Mouse (Mus musculus) heart, embryonic 14.5 days (tissue): ENCODE measurements at regions not wholly inside any gene's neighbourhood (a gene's known extent, or its start where the extent isn't known, plus 50 kb on each side); places are given as distances from the start of the nearest gene placed in this dataset.

Experiments
- ATAC-seq: fragments of 200-750 bp; cut with Nextera tagmentation; 2 replicates; pipeline ENCODE4 v1.8.0; 2017; ENCODE audit warnings: low read depth, moderate TSS enrichment; ENCODE audit not compliant: insufficient number of reproducible peaks, insufficient read depth, low FRiP score
- H3K27ac ChIP-seq, 2 experiments: fragments of 200-500 bp in 1 of 2; fragments of 300-500 bp in 1 of 2; sonication (generic) in 1 of 2; replicated peaks in 1 of 2; 2 replicates each; pipeline ENCODE4 v1.5.1; 2012 to 2014; ENCODE audit warnings: low read depth in 2 of 2, low read length in 2 of 2, control low read depth in 1 of 2, mild to moderate bottlenecking in 1 of 2, mixed read lengths in 1 of 2; ENCODE audit not compliant: control insufficient read depth in 1 of 2, insufficient read depth in 1 of 2
- H3K27me3 ChIP-seq: fragments of 300-500 bp; sonication (generic); 2 replicates; pipeline ENCODE4 v1.6.1; 2014; ENCODE audit warnings: mild to moderate bottlenecking, low read length, control low read depth; ENCODE audit not compliant: control insufficient read depth, insufficient read depth
- H3K36me3 ChIP-seq: fragments of 300-500 bp; sonication (generic); 2 replicates; pipeline ENCODE4 v1.6.1; 2014; ENCODE audit warnings: mild to moderate bottlenecking, control low read depth, low read length, mixed read lengths; ENCODE audit not compliant: control insufficient read depth, insufficient read depth
- H3K4me1 ChIP-seq, 2 experiments: fragments of 200-500 bp in 1 of 2; fragments of 300-500 bp in 1 of 2; sonication (generic) in 1 of 2; 2 replicates each; pipeline ENCODE4 v1.6.1; 2012 to 2014; ENCODE audit warnings: low read length in 2 of 2, control low read depth in 1 of 2, mixed read lengths in 1 of 2; ENCODE audit not compliant: control insufficient read depth in 2 of 2, insufficient read depth in 2 of 2
- H3K4me2 ChIP-seq: fragments of 300-500 bp; sonication (generic); 2 replicates; pipeline ENCODE4 v1.6.1; 2014; ENCODE audit warnings: mild to moderate bottlenecking, low read length
- H3K4me3 ChIP-seq, 2 experiments: fragments of 200-500 bp in 1 of 2; fragments of 300-500 bp in 1 of 2; sonication (generic) in 1 of 2; 2 replicates each; pipeline ENCODE4 v1.5.1; 2012 to 2014; ENCODE audit warnings: low read length in 2 of 2, mild to moderate bottlenecking in 2 of 2, control low read depth in 1 of 2, low read depth in 1 of 2, moderate library complexity in 1 of 2; ENCODE audit not compliant: control insufficient read depth in 1 of 2, insufficient read depth in 1 of 2
- H3K9ac ChIP-seq: fragments of 300-500 bp; sonication (generic); 2 replicates; pipeline ENCODE4 v1.6.1; 2014; ENCODE audit warnings: mild to moderate bottlenecking, low read length
- H3K9me3 ChIP-seq: fragments of 300-500 bp; sonication (generic); 2 replicates; pipeline ENCODE4 v1.6.1; 2016; ENCODE audit warnings: low read length, control low read depth; ENCODE audit not compliant: control insufficient read depth
- WGBS: fragments of 180-500 bp; shearing (Covaris S2); extraction: QIAGEN DNeasy Blood & Tissue Kit; methylation state at CpG from one replicate; pipeline ENCODE4 v1.1.7; 2014; 5-methylcytosine and 5-hydroxymethylcytosine counted together

- Histone ChIP-seq H3K4me1 (no peaks in the 10 kb centered on the region), H3K9ac (no peak overlapping the region), H3K27ac (no peak overlapping the region), H3K4me3 (no peak overlapping the region), H3K4me2 (no peak overlapping the region), H3K9me3 (no peaks in the 10 kb centered on the region), H3K36me3 (no peaks in the 10 kb centered on the region), H3K27me3 (no peaks in the 10 kb centered on the region)
- 75% methylated on average over 3 of the region's 3 CpGs for WGBS
- ATAC-seq = no peak
Observed at GRCm38 (mm10) chr10:25051998-25052397, 124.7 kb upstream of the Arg1 start.

- H3K27ac ChIP-seq = no peak overlapping the region
- no peaks in the 10 kb centered on the region for H3K4me1 ChIP-seq
- ATAC-seq = no peak
- no peak overlapping the region for H3K9ac ChIP-seq
- no peak overlapping the region for H3K4me3 ChIP-seq
- no peaks in the 10 kb centered on the region for H3K27me3 ChIP-seq
- 75% methylated on average over 5 of the region's 5 CpGs for WGBS
- H3K4me2 ChIP-seq = no peak overlapping the region
- H3K9me3 ChIP-seq = no peaks in the 10 kb centered on the region
- H3K36me3 ChIP-seq = no peaks in the 10 kb centered on the region
Observed at GRCm38 (mm10) chr10:25051368-25051874, 124.1 kb upstream of the Arg1 start.

GRCm38 (mm10) chr10:25041221-25041620, 113.9 kb upstream of the Arg1 start:
- no peak overlapping the region for H3K9ac ChIP-seq
- H3K27ac ChIP-seq = no peak overlapping the region
- 76% methylated on average over 4 of the region's 4 CpGs for WGBS
- H3K36me3 ChIP-seq = no peaks in the 10 kb centered on the region
- no peaks in the 10 kb centered on the region for H3K9me3 ChIP-seq
- no peaks in the 10 kb centered on the region for H3K27me3 ChIP-seq
- H3K4me3 ChIP-seq = no peak overlapping the region
- H3K4me1 ChIP-seq = no peaks in the 10 kb centered on the region; a peak in 1 of 4 replicates
- no peak for ATAC-seq
- no peak overlapping the region for H3K4me2 ChIP-seq

GRCm38 (mm10) chr10:25039926-25040325, 112.6 kb upstream of the Arg1 start:
- Histone ChIP-seq H3K4me1 (no peaks in the 10 kb centered on the region; a peak in 1 of 4 replicates), H3K27ac (no peak overlapping the region), H3K36me3 (no peaks in the 10 kb centered on the region), H3K9ac (no peak overlapping the region), H3K4me3 (no peak overlapping the region), H3K9me3 (no peaks in the 10 kb centered on the region), H3K4me2 (no peak overlapping the region), H3K27me3 (no peaks in the 10 kb centered on the region)
- WGBS = 95% methylated on average over 3 of the region's 3 CpGs
- no peak for ATAC-seq

GRCm38 (mm10) chr10:25036928-25037327, 109.6 kb upstream of the Arg1 start:
- no peak for ATAC-seq
- H3K4me3 ChIP-seq = no peak overlapping the region
- no peak overlapping the region for H3K9ac ChIP-seq
- no peak overlapping the region for H3K4me2 ChIP-seq
- H3K27ac ChIP-seq = no peak overlapping the region
- no peaks in the 10 kb centered on the region for H3K36me3 ChIP-seq
- H3K4me1 ChIP-seq = no peaks in the 10 kb centered on the region; a peak in 1 of 4 replicates
- no peaks in the 10 kb centered on the region for H3K27me3 ChIP-seq
- no peaks in the 10 kb centered on the region for H3K9me3 ChIP-seq
- WGBS = 88% methylated on average over 3 of the region's 3 CpGs

- no peaks in the 10 kb centered on the region; a peak in 1 of 4 replicates for H3K4me1 ChIP-seq
- 79% methylated on average over 6 of the region's 6 CpGs for WGBS
- no peaks in the 10 kb centered on the region for H3K27me3 ChIP-seq
- H3K9me3 ChIP-seq = no peaks in the 10 kb centered on the region
- H3K4me3 ChIP-seq = no peak overlapping the region
- H3K36me3 ChIP-seq = no peaks in the 10 kb centered on the region
- H3K27ac ChIP-seq = no peak overlapping the region
- no peak overlapping the region for H3K4me2 ChIP-seq
- no peak for ATAC-seq
- no peak overlapping the region for H3K9ac ChIP-seq
Observed at GRCm38 (mm10) chr10:25035363-25035762, 108.1 kb upstream of the Arg1 start.

- Histone ChIP-seq H3K4me2 (no peak overlapping the region), H3K9ac (no peak overlapping the region), H3K27ac (no peak overlapping the region), H3K36me3 (no peaks in the 10 kb centered on the region), H3K4me3 (no peak overlapping the region), H3K9me3 (0 out of 2 replicates have a peak, but pooled peaks cover 4% of the 10 kb centered on the region), H3K4me1 (no peaks in the 10 kb centered on the region), H3K27me3 (no peaks in the 10 kb centered on the region)
- ATAC-seq = no peak
- 80% methylated on average over 1 of the region's 1 CpGs for WGBS
Observed at GRCm38 (mm10) chr10:25032625-25033024, 105.3 kb upstream of the Arg1 start.

GRCm38 (mm10) chr10:25029387-25029915, 102.2 kb upstream of the Arg1 start:
- no peak overlapping the region for H3K4me2 ChIP-seq
- H3K9me3 ChIP-seq = 0 out of 2 replicates have a peak, but pooled peaks cover 6% of the 10 kb centered on the region
- no peaks in the 10 kb centered on the region for H3K4me1 ChIP-seq
- no peak overlapping the region for H3K27ac ChIP-seq
- ATAC-seq = no peak
- H3K36me3 ChIP-seq = no peaks in the 10 kb centered on the region
- no peak overlapping the region for H3K9ac ChIP-seq
- 63% methylated on average over 6 of the region's 6 CpGs for WGBS
- no peak overlapping the region for H3K4me3 ChIP-seq
- no peaks in the 10 kb centered on the region for H3K27me3 ChIP-seq
